Mouse (Mus musculus) kidney, embryonic 14.5 days (tissue): ENCODE results near the gene Sectm1a. TPM values are rescaled to one million over a fixed set of nuclear protein-coding genes. Genes with fewer than 3 reads are reported as not detected.

Experiments used
- ATAC-seq: fragments of 200-750 bp; cut with Nextera tagmentation; 2 replicates; pipeline ENCODE4 v1.8.0; 2017; ENCODE audit warnings: moderate number of reproducible peaks, mild to moderate bottlenecking, moderate TSS enrichment, moderate library complexity; ENCODE audit not compliant: low FRiP score, low TSS enrichment
- H3K27ac ChIP-seq: fragments of 300-500 bp; sonication (generic); 2 replicates; pipeline ENCODE4 v1.5.1; 2014; ENCODE audit warnings: low read depth, mild to moderate bottlenecking, low read length, moderate library complexity, mixed read lengths
- H3K27me3 ChIP-seq: fragments of 300-500 bp; sonication (generic); 2 replicates; pipeline ENCODE4 v1.6.1; 2014; ENCODE audit warnings: mild to moderate bottlenecking, low read length; ENCODE audit not compliant: control insufficient read depth, insufficient read depth
- H3K36me3 ChIP-seq: fragments of 300-500 bp; sonication (generic); 2 replicates; pipeline ENCODE4 v1.6.1; 2014; ENCODE audit warnings: low read length, mixed read lengths; ENCODE audit not compliant: control insufficient read depth, insufficient read depth
- H3K4me1 ChIP-seq: fragments of 300-500 bp; sonication (generic); 2 replicates; pipeline ENCODE4 v1.6.1; 2014; ENCODE audit warnings: low read length, mixed read lengths; ENCODE audit not compliant: control insufficient read depth, insufficient read depth
- H3K4me2 ChIP-seq: fragments of 300-500 bp; sonication (generic); replicated peaks from 2 replicates; pipeline ENCODE4 v1.6.1; 2014; ENCODE audit warnings: low read depth, mild to moderate bottlenecking, low read length
- H3K4me3 ChIP-seq: fragments of 300-500 bp; sonication (generic); 2 replicates; pipeline ENCODE4 v1.5.1; 2014; ENCODE audit warnings: mild to moderate bottlenecking, low read length
- H3K9ac ChIP-seq: fragments of 300-500 bp; sonication (generic); 2 replicates; pipeline ENCODE4 v1.6.1; 2014; ENCODE audit warnings: low read depth, mild to moderate bottlenecking, low read length, moderate library complexity
- H3K9me3 ChIP-seq: fragments of 300-500 bp; sonication (generic); 2 replicates; pipeline ENCODE4 v1.6.1; 2016; ENCODE audit warnings: low read length; ENCODE audit not compliant: control insufficient read depth
- WGBS: fragments of 180-500 bp; shearing (Covaris S2); extraction: QIAGEN DNeasy Blood & Tissue Kit; methylation state at CpG from one replicate; pipeline ENCODE4 v1.1.7; 2014; 5-methylcytosine and 5-hydroxymethylcytosine counted together
- polyA plus RNA-seq: library from polyadenylated mRNA; unstranded; fragments of >200 nt; fragmentation: Nextera tagmentation; extraction: Ambion mirVana; gene quantifications from 2 replicates; pipeline ENCODE4 v1.2.1, GENCODE M21; 2014

Sectm1a gene
- polyA plus RNA-seq, 1 experiment from 2014 or later, result 0.22 TPM

GRCm38 (mm10) chr11:121059471-121059870 is 21.5 kb downstream of the Sectm1a start:
- H3K27me3 ChIP-seq, result no peaks in the 10 kb centered on the region
- WGBS, result 92% methylated on average over 4 of the region's 4 CpGs
- peaks cover 6% of the 10 kb centered on the region; the same call in 1 of the 2 replicates for H3K4me1 ChIP-seq
- H3K9me3 ChIP-seq, result no peaks in the 10 kb centered on the region
- no peak overlapping the region for H3K9ac ChIP-seq
- no peak for ATAC-seq
- no peak overlapping the region for H3K4me3 ChIP-seq
- H3K4me2 ChIP-seq, result no peak overlapping the region
- no peak overlapping the region for H3K27ac ChIP-seq
- H3K36me3 ChIP-seq, result no peaks in the 10 kb centered on the region

GRCm38 (mm10) chr11:121058956-121059355 is 22.1 kb downstream of the Sectm1a start:
- no peak for ATAC-seq
- no peaks in the 10 kb centered on the region for H3K9me3 ChIP-seq
- no peak overlapping the region for H3K9ac ChIP-seq
- H3K4me2 ChIP-seq, result no peak overlapping the region
- peaks cover 6% of the 10 kb centered on the region; the same call in 1 of the 2 replicates for H3K4me1 ChIP-seq
- WGBS, result 85% methylated on average over 4 of the region's 4 CpGs
- no peaks in the 10 kb centered on the region for H3K27me3 ChIP-seq
- H3K4me3 ChIP-seq, result no peak overlapping the region
- no peaks in the 10 kb centered on the region for H3K36me3 ChIP-seq
- no peak overlapping the region for H3K27ac ChIP-seq

- peaks cover 6% of the 10 kb centered on the region; the same call in 1 of the 2 replicates for H3K4me1 ChIP-seq
- no peak overlapping the region for H3K4me2 ChIP-seq
- H3K27ac ChIP-seq, result no peak overlapping the region
- H3K36me3 ChIP-seq, result no peaks in the 10 kb centered on the region
- no peak overlapping the region for H3K4me3 ChIP-seq
- ATAC-seq, result no peak
- no peak overlapping the region for H3K9ac ChIP-seq
- H3K9me3 ChIP-seq, result no peaks in the 10 kb centered on the region
- 76% methylated on average over 5 of the region's 5 CpGs for WGBS
- no peaks in the 10 kb centered on the region for H3K27me3 ChIP-seq
Measured at GRCm38 (mm10) chr11:121058122-121058521, 22.9 kb downstream of the Sectm1a start.

- H3K4me3 ChIP-seq, result no peak overlapping the region
- ATAC-seq, result peak; percentile 50
- 36% methylated on average over 7 of the region's 7 CpGs for WGBS
- no peaks in the 10 kb centered on the region for H3K27me3 ChIP-seq
- no peaks in the 10 kb centered on the region for H3K9me3 ChIP-seq
- H3K4me2 ChIP-seq, result no peak overlapping the region
- H3K36me3 ChIP-seq, result no peaks in the 10 kb centered on the region
- peaks cover 6% of the 10 kb centered on the region; the same call in 1 of the 2 replicates for H3K4me1 ChIP-seq
- no peak overlapping the region for H3K27ac ChIP-seq
- no peak overlapping the region for H3K9ac ChIP-seq
Measured at GRCm38 (mm10) chr11:121056536-121057236, 24.3 kb downstream of the Sectm1a start.

- H3K27ac ChIP-seq, result no peak overlapping the region
- no peak overlapping the region for H3K4me3 ChIP-seq
- H3K27me3 ChIP-seq, result no peaks in the 10 kb centered on the region
- no peak overlapping the region for H3K9ac ChIP-seq
- H3K4me1 ChIP-seq, result peaks cover 6% of the 10 kb centered on the region; the same call in 1 of the 2 replicates
- no peaks in the 10 kb centered on the region for H3K36me3 ChIP-seq
- H3K4me2 ChIP-seq, result no peak overlapping the region
- 17% methylated on average over 8 of the region's 8 CpGs for WGBS
- ATAC-seq, result peak; percentile 51; the same call in 1 of the 2 replicates
- H3K9me3 ChIP-seq, result no peaks in the 10 kb centered on the region
Measured at GRCm38 (mm10) chr11:121053536-121053935, 27.5 kb downstream of the Sectm1a start.

- 59% methylated on average over 4 of the region's 4 CpGs for WGBS
- H3K27ac ChIP-seq, result no peak overlapping the region
- ATAC-seq, result no peak
- H3K4me3 ChIP-seq, result no peak overlapping the region
- H3K36me3 ChIP-seq, result no peaks in the 10 kb centered on the region
- peaks cover 6% of the 10 kb centered on the region; the same call in 1 of the 2 replicates for H3K4me1 ChIP-seq
- no peak overlapping the region for H3K9ac ChIP-seq
- H3K27me3 ChIP-seq, result no peaks in the 10 kb centered on the region
- no peak overlapping the region for H3K4me2 ChIP-seq
- H3K9me3 ChIP-seq, result no peaks in the 10 kb centered on the region
Measured at GRCm38 (mm10) chr11:121052387-121052786, 28.6 kb downstream of the Sectm1a start.

- no peaks in the 10 kb centered on the region for H3K27me3 ChIP-seq
- H3K4me1 ChIP-seq, result peaks cover 6% of the 10 kb centered on the region; the same call in 1 of the 2 replicates
- H3K4me2 ChIP-seq, result no peak overlapping the region
- WGBS, result 43% methylated on average over 1 of the region's 1 CpGs
- no peaks in the 10 kb centered on the region for H3K36me3 ChIP-seq
- no peak for ATAC-seq
- no peak overlapping the region for H3K9ac ChIP-seq
- no peaks in the 10 kb centered on the region for H3K9me3 ChIP-seq
- H3K4me3 ChIP-seq, result no peak overlapping the region
- H3K27ac ChIP-seq, result no peak overlapping the region
Measured at GRCm38 (mm10) chr11:121051793-121052192, 29.2 kb downstream of the Sectm1a start.

- Histone ChIP-seq H3K4me1 (no peaks in the 10 kb centered on the region), H3K9me3 (no peaks in the 10 kb centered on the region), H3K27me3 (no peaks in the 10 kb centered on the region), H3K4me2 (no peak overlapping the region), H3K9ac (no peak overlapping the region), H3K36me3 (no peaks in the 10 kb centered on the region), H3K4me3 (no peak overlapping the region), H3K27ac (no peak overlapping the region)
- 66% methylated on average over 1 of the region's 1 CpGs for WGBS
- no peak for ATAC-seq
Measured at GRCm38 (mm10) chr11:121049840-121050239, 31.2 kb downstream of the Sectm1a start.

GRCm38 (mm10) chr11:121047826-121048399 is 33.1 kb downstream of the Sectm1a start:
- ATAC-seq, result no peak
- Histone ChIP-seq H3K27me3 (0 out of 2 replicates have a peak, but pooled peaks cover 4% of the 10 kb centered on the region), H3K27ac (no peak overlapping the region), H3K4me1 (no peaks in the 10 kb centered on the region), H3K9me3 (no peaks in the 10 kb centered on the region), H3K36me3 (no peaks in the 10 kb centered on the region), H3K4me2 (no peak overlapping the region), H3K4me3 (no peak overlapping the region), H3K9ac (no peak overlapping the region)
- WGBS, result 35% methylated on average over 2 of the region's 2 CpGs
